ENCODE assay signal across 18 mouse cellular contexts in genomic region chr16:96034473-96034872, GRCm38 (mm10). TPM values are rescaled to one million over a fixed set of nuclear protein-coding genes. Genes with fewer than 3 reads are reported as not detected.
DNase-seq lines count a peak whose midpoint lies in the region; ATAC-seq and TF ChIP-seq lines count a peak whose summit lies in the region.
"Had no signal": no experiment of that assay in that cellular context is flagged by ENCODE, and none has a peak within 500 bp of the region (broad histone marks: within the 10 kb centered on the region; RNA-seq: fewer than 3 reads in every experiment).

No protein-coding gene starts in this region.

- H3K4me2 ChIP-seq in hindbrain, embryonic 14.5 days (replicated peaks), result no peak overlapping the region
- H3K4me2 ChIP-seq: lung, embryonic 14.5 days; neural tube, embryonic 12.5 days had no signal

- no peak for TF ChIP-seq POLR2A in kidney, adult 2 months (IDR thresholded peaks at IDR 0.05; ENCODE audit: low read depth, low read length)

- no peaks in the 10 kb centered on the region for H3K4me1 ChIP-seq in heart, embryonic 10.5 days
- peaks cover 9% of the 10 kb centered on the region for H3K4me1 ChIP-seq in limb, embryonic 10.5 days
- H3K4me1 ChIP-seq in kidney, adult 2 months (ENCODE audit: control insufficient read depth, insufficient read depth, low read length), result no peaks in the 10 kb centered on the region
- no peaks in the 10 kb centered on the region for H3K4me1 ChIP-seq in hindbrain, embryonic 14.5 days (replicated peaks; ENCODE audit: control insufficient read depth, insufficient read depth, low read length)
- H3K4me1 ChIP-seq in hindbrain, embryonic 10.5 days (replicated peaks), result no peaks in the 10 kb centered on the region
- H3K4me1 ChIP-seq: neural tube, embryonic 12.5 days had no signal

- TF ChIP-seq CTCF in kidney, adult 2 months (conservative IDR thresholded peaks at IDR 0.05; ENCODE audit: insufficient read depth, insufficient read length, low read depth, low read length), result no peak

- H3K27me3 ChIP-seq in heart, embryonic 10.5 days (ENCODE audit: insufficient read depth, poor library complexity, severe bottlenecking), result no peaks in the 10 kb centered on the region
- no peaks in the 10 kb centered on the region for H3K27me3 ChIP-seq in limb, embryonic 10.5 days (ENCODE audit: low read depth, poor library complexity, severe bottlenecking)
- no peaks in the 10 kb centered on the region for H3K27me3 ChIP-seq in kidney, adult 2 months (replicated peaks; ENCODE audit: control insufficient read depth, insufficient read depth, low read length)
- H3K27me3 ChIP-seq in hindbrain, embryonic 14.5 days (ENCODE audit: control insufficient read depth, insufficient read depth, low read length), result no peaks in the 10 kb centered on the region
- no peaks in the 10 kb centered on the region for H3K27me3 ChIP-seq in hindbrain, embryonic 10.5 days (ENCODE audit: insufficient read depth, poor library complexity, severe bottlenecking)
- H3K27me3 ChIP-seq: neural tube, embryonic 12.5 days had no signal

- WGBS in heart, embryonic 10.5 days, result 91% methylated on average over 6 of the region's 6 CpGs
- WGBS in limb, embryonic 10.5 days, result 82% methylated on average over 6 of the region's 6 CpGs
- 93% methylated on average over 6 of the region's 6 CpGs for WGBS in kidney, adult 2 months
- 92% methylated on average over 6 of the region's 6 CpGs for WGBS in hindbrain, embryonic 14.5 days
- WGBS in hindbrain, embryonic 10.5 days, result 84% methylated on average over 6 of the region's 6 CpGs

- H3K9me3 ChIP-seq in heart, embryonic 10.5 days, result no peaks in the 10 kb centered on the region
- no peaks in the 10 kb centered on the region for H3K9me3 ChIP-seq in limb, embryonic 10.5 days (replicated peaks)
- H3K9me3 ChIP-seq in hindbrain, embryonic 14.5 days (ENCODE audit: control insufficient read depth, low read length), result no peaks in the 10 kb centered on the region
- H3K9me3 ChIP-seq in hindbrain, embryonic 10.5 days, result no peaks in the 10 kb centered on the region
- H3K9me3 ChIP-seq: neural tube, embryonic 12.5 days had no signal

- no peak for ATAC-seq in hindbrain, embryonic 14.5 days (ENCODE audit: low FRiP score)
- ATAC-seq: CD4-positive, CD25-positive, alpha-beta regulatory T cell, adult 4 months; hindbrain, embryonic 16.5 days; midbrain, embryonic 16.5 days had no signal

- H3K36me3 ChIP-seq in heart, embryonic 10.5 days, result peaks cover 98% of the 10 kb centered on the region
- H3K36me3 ChIP-seq in limb, embryonic 10.5 days, result peaks cover 100% of the 10 kb centered on the region
- H3K36me3 ChIP-seq in kidney, adult 2 months (ENCODE audit: control insufficient read depth, insufficient read depth, low read length), result peaks cover 6% of the 10 kb centered on the region
- peaks cover 99% of the 10 kb centered on the region for H3K36me3 ChIP-seq in hindbrain, embryonic 14.5 days (replicated peaks; ENCODE audit: control insufficient read depth, insufficient read depth)
- peaks cover 100% of the 10 kb centered on the region for H3K36me3 ChIP-seq in hindbrain, embryonic 10.5 days

- no peak overlapping the region for H3K27ac ChIP-seq in heart, embryonic 10.5 days
- peak overlapping the region; percentile 51 for H3K27ac ChIP-seq in limb, embryonic 10.5 days
- H3K27ac ChIP-seq in kidney, adult 2 months (ENCODE audit: insufficient read depth, low read depth, low read length), result no peak overlapping the region
- H3K27ac ChIP-seq in hindbrain, embryonic 14.5 days, result no peak overlapping the region
- H3K27ac ChIP-seq in hindbrain, embryonic 10.5 days, result no peak overlapping the region
- H3K27ac ChIP-seq: neural tube, embryonic 12.5 days had no signal

- H3K4me3 ChIP-seq in heart, embryonic 10.5 days, result no peak overlapping the region
- no peak overlapping the region for H3K4me3 ChIP-seq in limb, embryonic 10.5 days
- H3K4me3 ChIP-seq in kidney, adult 2 months (ENCODE audit: insufficient read depth, low read depth, low read length), result no peak overlapping the region
- no peak overlapping the region for H3K4me3 ChIP-seq in hindbrain, embryonic 14.5 days (replicated peaks; ENCODE audit: low read length)
- no peak overlapping the region for H3K4me3 ChIP-seq in hindbrain, embryonic 10.5 days
- H3K4me3 ChIP-seq: neural tube, embryonic 12.5 days had no signal

- no peak overlapping the region for H3K9ac ChIP-seq in hindbrain, embryonic 14.5 days
- H3K9ac ChIP-seq: lung, embryonic 14.5 days; neural tube, embryonic 12.5 days had no signal

- peak; percentile 61 for DNase-seq in heart, adult 11 months
- DNase-seq in heart, embryonic 10.5 days (ENCODE audit: low spot score), result no peak
- DNase-seq in 3T3-L1 (ENCODE audit: low read depth, low spot score), result peak; percentile 74
- peak; percentile 10 for DNase-seq in adrenal gland, postnatal 25 days
- no peak for DNase-seq in limb, embryonic 10.5 days (ENCODE audit: low spot score)
- DNase-seq in kidney, adult 2 months, result no peak
- DNase-seq in hindbrain, embryonic 14.5 days (ENCODE audit: low spot score), result no peak
- DNase-seq in hindbrain, embryonic 10.5 days (ENCODE audit: low spot score), result no peak
- DNase-seq: cerebellum, adult 8-10 months; heart, adult 18-20 months; kidney, adult 18-20 months; kidney, postnatal 25 days; lung, embryonic 14.5 days; thymus, postnatal 4 days had no signal

RNA-seq across cellular contexts. Expression of gene Psmg1, which starts 43.7 kb away (rescaled TPM):
- polyA plus RNA-seq in heart, embryonic 10.5 days (2016; fragmentation: Nextera tagmentation; extraction: Ambion mirVana), result 91.6 and 122 TPM in 2 replicates
- 33.5 and 40.3 TPM in 2 replicates for total RNA-seq in adrenal gland, postnatal 25 days (2021)
- polyA plus RNA-seq in limb, embryonic 10.5 days (2016; fragmentation: Nextera tagmentation; extraction: Ambion mirVana), result 139 and 149 TPM in 2 replicates
- polyA plus RNA-seq in kidney, adult 2 months (2012; rRNA removed), result 34.2 and 35.6 TPM in 2 replicates
- 62.1 and 67.7 TPM in 2 replicates for polyA plus RNA-seq in hindbrain, embryonic 14.5 days (2014; fragmentation: Nextera tagmentation; extraction: Ambion mirVana)
- 99.0 and 103 TPM in 2 replicates for polyA plus RNA-seq in hindbrain, embryonic 10.5 days (2016; fragmentation: Nextera tagmentation; extraction: Ambion mirVana)

RNA-seq across cellular contexts. Expression of gene Brwd1, which starts 47.9 kb away (rescaled TPM):
- polyA plus RNA-seq in heart, embryonic 10.5 days (2016; fragmentation: Nextera tagmentation; extraction: Ambion mirVana), result 89.2 and 93.6 TPM in 2 replicates
- total RNA-seq in adrenal gland, postnatal 25 days (2021), result 80.8 and 101 TPM in 2 replicates
- polyA plus RNA-seq in limb, embryonic 10.5 days (2016; fragmentation: Nextera tagmentation; extraction: Ambion mirVana), result 123 and 146 TPM in 2 replicates
- 15.2 and 19.1 TPM in 2 replicates for polyA plus RNA-seq in kidney, adult 2 months (2012; rRNA removed)
- 316 and 319 TPM in 2 replicates for polyA plus RNA-seq in hindbrain, embryonic 14.5 days (2014; fragmentation: Nextera tagmentation; extraction: Ambion mirVana)
- 138 and 164 TPM in 2 replicates for polyA plus RNA-seq in hindbrain, embryonic 10.5 days (2016; fragmentation: Nextera tagmentation; extraction: Ambion mirVana)

Comparison
In these comparisons a context has a peak if more than half of its experiments do, and no peak if none do; other contexts are left out.
1. DNase-seq: peak in heart, adult 11 months (single experiment), 3T3-L1 (single experiment) and adrenal gland, postnatal 25 days (single experiment); none in heart, embryonic 10.5 days (single experiment), limb, embryonic 10.5 days (single experiment), kidney, adult 2 months (single experiment), hindbrain, embryonic 14.5 days (single experiment) and hindbrain, embryonic 10.5 days (single experiment).